Mouse (Mus musculus): ENCODE results near the gene Hddc3.

- TF ChIP-seq CTCF (IDR thresholded peaks at IDR 0.05; ENCODE audit: extremely low read depth, insufficient read depth, low read length) = no peak
- no peak for TF ChIP-seq POLR2A (IDR thresholded peaks at IDR 0.05; ENCODE audit: extremely low read depth, insufficient read depth, low read length)
These were observed 40.0 kb downstream of the Hddc3 start for GRCm38 (mm10) chr7:80382919-80383318.

Data from cortical plate, adult 2 months (tissue).